Mouse (Mus musculus): ENCODE results near the gene Gm10338.
"Not testable (repeated sequence)": the region's sequence is repeated elsewhere in the genome, so short reads cannot be mapped to it uniquely, and the experiment has no call there.

The Gm10338 gene

DNA sequence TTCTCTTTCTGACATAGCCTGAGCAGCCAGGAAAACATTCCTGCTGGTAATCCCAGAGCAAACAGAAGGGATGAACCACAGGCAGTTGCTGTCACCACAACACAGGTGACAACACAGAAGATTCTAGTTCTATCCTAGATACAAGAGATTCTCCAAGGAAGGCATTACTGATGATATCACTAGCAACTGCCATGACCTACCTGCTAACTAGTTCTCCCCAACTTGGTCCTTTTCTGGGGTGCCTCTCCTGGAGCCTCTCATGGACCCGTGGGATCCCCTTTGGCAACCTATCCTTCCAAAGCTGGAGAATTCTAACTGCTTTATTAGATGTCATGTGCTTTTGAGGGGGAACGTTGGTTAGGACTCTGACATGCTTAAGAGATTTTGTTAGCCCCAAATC is at the start of gene Gm10338:
Gene Gm10338 (minus strand): TSS at position 101 of the 400 bp plus-strand sequence.
- DNase-seq (ENCODE audit: low spot score in 2 of 2) = not testable (repeated sequence)

GRCm38 (mm10) chr14:7643872-7644271 is 48.5 kb upstream of the Gm10338 start, which contains the start of gene Gm10128:
Gene Gm10128 (minus strand): TSS chr14:7643972.
- not testable (repeated sequence) for DNase-seq (ENCODE audit: low spot score in 2 of 2)

GRCm38 (mm10) chr14:7568382-7568781 is 27.0 kb downstream of the Gm10338 start, which contains the start of gene Gm3558:
Gene Gm3558 (minus strand): TSS chr14:7568566.
- not testable (repeated sequence) for DNase-seq (ENCODE audit: low spot score in 2 of 2)

DNA sequence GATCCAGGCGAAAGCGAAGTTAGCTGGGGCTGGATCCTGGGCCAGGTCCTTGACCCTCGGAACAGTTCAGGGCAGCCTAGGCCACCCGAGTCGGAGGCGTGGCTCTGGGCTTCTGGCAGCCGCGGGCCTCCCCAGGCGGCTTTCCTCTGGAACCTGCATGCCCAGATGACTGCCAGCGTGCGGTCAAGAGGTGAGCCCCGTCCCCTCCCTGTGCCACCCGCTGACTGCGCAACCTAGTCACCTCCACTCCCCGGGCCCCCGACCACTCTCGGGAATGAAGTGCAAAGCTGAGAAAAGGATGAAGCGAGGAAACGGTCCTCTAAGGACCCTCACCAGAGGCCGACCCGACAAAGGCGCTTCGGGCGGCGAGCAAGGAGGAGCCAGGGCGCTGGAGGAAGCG is 27.5 kb downstream of the Gm10338 start:
- not testable (repeated sequence) for DNase-seq (ENCODE audit: low spot score in 2 of 2)

GRCm38 (mm10) chr14:7567266-7567665 is 28.1 kb downstream of the Gm10338 start:
- not testable (repeated sequence) for DNase-seq (ENCODE audit: low spot score in 2 of 2)
